In the genomic region with DNA sequence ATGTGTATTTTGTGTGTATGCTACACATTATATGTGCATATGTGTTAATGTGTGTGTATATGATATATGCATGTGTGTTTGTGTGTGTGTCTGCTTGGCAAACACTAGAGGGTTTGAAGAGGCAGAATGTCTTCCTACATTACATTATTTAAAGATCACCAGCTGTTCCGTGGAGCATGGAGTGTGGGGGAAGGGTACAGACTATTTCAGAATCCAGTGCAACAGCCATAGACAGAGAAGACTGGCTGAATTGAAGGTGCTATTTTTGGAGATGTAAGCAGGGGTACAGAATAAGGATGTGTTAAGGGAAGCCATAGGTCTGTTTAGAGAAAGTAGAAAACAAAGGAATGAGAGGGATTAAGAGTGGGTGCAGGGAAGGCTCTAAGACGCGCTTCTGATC, we compare ENCODE assay signal across 12 mouse cellular contexts.
DNase-seq lines count a peak whose midpoint lies in the region.
"Had no signal": no experiment of that assay in that cellular context is flagged by ENCODE, and none has a peak within 500 bp of the region (broad histone marks: within the 10 kb centered on the region; RNA-seq: fewer than 3 reads in every experiment).

No protein-coding gene starts in this region.

- DNase-seq in layer of hippocampus, adult 11-12 months (ENCODE audit: low spot score), result peak; percentile 25
- DNase-seq in layer of hippocampus, postnatal 10 days (ENCODE audit: low spot score in 2 of 2), result no peak
- DNase-seq in right cerebral cortex, adult 2 months (ENCODE audit: low spot score in 2 of 2), result peak; percentile 53 to 55
- DNase-seq in right cerebral cortex, postnatal 25 days, result no peak
- DNase-seq in left cerebral cortex, postnatal 25 days (ENCODE audit: low spot score in 2 of 2), result peak; percentile 40 to 87
- no peak for DNase-seq in thymus, postnatal 25 days
- DNase-seq in urinary bladder, adult 18-20 months (ENCODE audit: low spot score in 2 of 2), result no peak
- DNase-seq: adrenal gland, postnatal 14 days; cerebellum, postnatal 10 days; gastrocnemius, postnatal 10 days; heart, postnatal 4 days; liver, embryonic 13.5 days had no signal

- intact Hi-C loops in left cerebral cortex, postnatal 25 days (cut with DNase I), result no loop called here

Comparison
In these comparisons a context has a peak if more than half of its experiments do, and no peak if none do; other contexts are left out.
1. DNase-seq: peak in layer of hippocampus, adult 11-12 months (single experiment), right cerebral cortex, adult 2 months (2 of 2) and left cerebral cortex, postnatal 25 days (2 of 2); none in layer of hippocampus, postnatal 10 days (0 of 2), right cerebral cortex, postnatal 25 days (single experiment), thymus, postnatal 25 days (single experiment) and urinary bladder, adult 18-20 months (0 of 2).